Mouse (Mus musculus) macrophage (primary cell): ENCODE data around the gene Sema6b. TPM values are rescaled to one million over a fixed set of nuclear protein-coding genes. Genes with fewer than 3 reads are reported as not detected.
"Not testable (repeated sequence)": the region's sequence is repeated elsewhere in the genome, so short reads cannot be mapped to it uniquely, and the experiment has no call there.

Source experiments
- H3K27ac ChIP-seq: fragments of 350-480 bp; formaldehyde crosslinking; 2 replicates; pipeline ENCODE4 v1.9.0; 2021
- H3K36me3 ChIP-seq: fragments of 350-480 bp; formaldehyde crosslinking; 2 replicates; pipeline ENCODE4 v1.9.0; 2021; ENCODE audit errors: inconsistent target
- H3K4me3 ChIP-seq: fragments of 350-480 bp; formaldehyde crosslinking; 2 replicates; pipeline ENCODE4 v1.9.0; 2021; ENCODE audit errors: inconsistent target
- H3K79me2 ChIP-seq: fragments of 350-480 bp; formaldehyde crosslinking; 2 replicates; pipeline ENCODE4 v1.9.0; 2021; ENCODE audit errors: inconsistent target
- WGBS: methylation state at CpG from one replicate; pipeline ENCODE4 v1.1.7; 2026; ENCODE audit warnings: inconsistent platforms; ENCODE audit not compliant: missing documents; 5-methylcytosine and 5-hydroxymethylcytosine counted together
- polyA plus RNA-seq: library from polyadenylated mRNA; stranded (reverse); fragments of 250-400 nt; gene quantifications from 3 replicates; pipeline ENCODE4 v1.2.4, GENCODE M21; 2018; ENCODE audit warnings: inconsistent platforms

Gene Sema6b
- polyA plus RNA-seq, 1 experiment from 2014 or later = 3.0 TPM

DNA sequence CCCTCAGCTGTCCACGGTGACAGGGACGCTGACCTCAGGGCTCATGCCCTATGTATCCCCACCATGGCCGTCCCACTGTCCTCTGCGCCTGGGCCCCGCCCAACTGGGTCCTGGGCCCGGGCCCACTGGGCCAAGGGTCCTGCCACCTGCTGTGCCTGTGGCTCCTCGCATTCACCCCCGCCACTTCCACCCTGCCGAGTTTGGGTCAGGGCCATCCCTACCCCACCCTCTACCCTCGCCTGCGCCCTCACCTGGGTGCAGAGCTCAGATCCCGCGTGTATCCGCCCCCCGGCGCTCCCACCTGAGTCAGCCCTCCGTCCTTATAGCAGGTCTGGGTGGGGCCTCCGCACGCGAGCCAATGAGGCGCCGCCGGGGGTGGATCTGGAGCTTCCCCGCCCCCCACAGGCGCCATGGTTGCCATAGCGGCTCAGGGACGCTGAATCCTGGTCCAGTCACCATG, 22.9 kb downstream of the Sema6b start, which contains the start of gene Plin5:
Gene Plin5, minus strand, starts transcription at position 346 of the 460 bp plus-strand sequence.
- Histone ChIP-seq H3K79me2 (no peaks in the 10 kb centered on the region), H3K27ac (no peak within 1 kb of the TSS), H3K36me3 (no peaks in the 10 kb centered on the region), H3K4me3 (no peak within 1 kb of the TSS)
- 5% methylated on average over 27 of the region's 27 CpGs for WGBS

- H3K4me3 ChIP-seq = no peak overlapping the region
- no peak overlapping the region for H3K27ac ChIP-seq
- no peaks in the 10 kb centered on the region for H3K79me2 ChIP-seq
- H3K36me3 ChIP-seq = no peaks in the 10 kb centered on the region
- WGBS = 75% methylated on average over 10 of the region's 10 CpGs
Observed at GRCm38 (mm10) chr17:56116193-56116592, 23.9 kb downstream of the Sema6b start.

GRCm38 (mm10) chr17:56112743-56113142, 27.4 kb downstream of the Sema6b start:
- Histone ChIP-seq H3K27ac (no peak overlapping the region), H3K79me2 (no peaks in the 10 kb centered on the region), H3K4me3 (no peak overlapping the region), H3K36me3 (no peaks in the 10 kb centered on the region)
- 88% methylated on average over 3 of the region's 3 CpGs for WGBS

DNA sequence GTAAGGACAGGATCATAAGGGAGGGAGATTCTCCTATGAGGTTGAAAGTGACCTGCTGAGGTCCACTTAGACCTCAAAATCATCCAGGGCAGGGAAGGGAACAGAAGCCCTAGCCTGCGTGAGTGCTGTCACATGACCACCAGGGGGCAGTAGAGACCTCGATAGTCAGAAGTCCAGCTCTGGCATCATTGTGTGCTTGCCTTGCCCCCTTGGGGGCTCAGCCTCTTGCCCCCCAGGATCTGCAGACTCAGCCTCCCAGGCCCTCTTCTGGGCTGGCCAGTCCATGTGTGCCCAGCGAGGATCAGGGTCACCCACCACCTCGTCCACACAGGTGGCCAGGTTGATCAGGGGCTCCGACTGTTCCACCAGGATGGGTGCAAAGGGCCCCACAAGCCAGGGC, 28.3 kb downstream of the Sema6b start:
- Histone ChIP-seq H3K36me3 (no peaks in the 10 kb centered on the region), H3K79me2 (no peaks in the 10 kb centered on the region), H3K27ac (no peak overlapping the region), H3K4me3 (no peak overlapping the region)
- WGBS = 47% methylated on average over 5 of the region's 5 CpGs

- H3K4me3 ChIP-seq = no peak overlapping the region
- H3K79me2 ChIP-seq = no peaks in the 10 kb centered on the region
- H3K36me3 ChIP-seq = no peaks in the 10 kb centered on the region
- H3K27ac ChIP-seq = no peak overlapping the region
- WGBS = 36% methylated on average over 1 of the region's 1 CpGs
Observed at GRCm38 (mm10) chr17:56111021-56111420, 29.1 kb downstream of the Sema6b start.

GRCm38 (mm10) chr17:56110571-56110970, 29.6 kb downstream of the Sema6b start:
- Histone ChIP-seq H3K27ac (no peak overlapping the region), H3K79me2 (no peaks in the 10 kb centered on the region), H3K36me3 (no peaks in the 10 kb centered on the region), H3K4me3 (no peak overlapping the region)
- WGBS = 77% methylated on average over 4 of the region's 4 CpGs

GRCm38 (mm10) chr17:56109219-56110051, 30.7 kb downstream of the Sema6b start, which contains the start of gene Plin4:
Plin4 (minus strand) TSS chr17:56109803.
- Histone ChIP-seq H3K4me3 (no peak within 1 kb of the TSS), H3K36me3 (no peaks in the 10 kb centered on the region), H3K27ac (no peak within 1 kb of the TSS), H3K79me2 (no peaks in the 10 kb centered on the region)
- 87% methylated on average over 9 of the region's 10 CpGs for WGBS

GRCm38 (mm10) chr17:56108334-56109044, 31.7 kb downstream of the Sema6b start:
- H3K36me3 ChIP-seq = no peaks in the 10 kb centered on the region; the same call in 1 of the 2 replicates
- no peak overlapping the region for H3K27ac ChIP-seq
- WGBS = 91% methylated on average over 6 of the region's 6 CpGs
- H3K4me3 ChIP-seq = no peak overlapping the region
- H3K79me2 ChIP-seq = no peaks in the 10 kb centered on the region

GRCm38 (mm10) chr17:56107736-56108135, 32.4 kb downstream of the Sema6b start:
- peaks cover 7% of the 10 kb centered on the region for H3K36me3 ChIP-seq
- no peaks in the 10 kb centered on the region for H3K79me2 ChIP-seq
- H3K27ac ChIP-seq = no peak overlapping the region
- WGBS = 84% methylated on average over 2 of the region's 2 CpGs
- H3K4me3 ChIP-seq = no peak overlapping the region

DNA sequence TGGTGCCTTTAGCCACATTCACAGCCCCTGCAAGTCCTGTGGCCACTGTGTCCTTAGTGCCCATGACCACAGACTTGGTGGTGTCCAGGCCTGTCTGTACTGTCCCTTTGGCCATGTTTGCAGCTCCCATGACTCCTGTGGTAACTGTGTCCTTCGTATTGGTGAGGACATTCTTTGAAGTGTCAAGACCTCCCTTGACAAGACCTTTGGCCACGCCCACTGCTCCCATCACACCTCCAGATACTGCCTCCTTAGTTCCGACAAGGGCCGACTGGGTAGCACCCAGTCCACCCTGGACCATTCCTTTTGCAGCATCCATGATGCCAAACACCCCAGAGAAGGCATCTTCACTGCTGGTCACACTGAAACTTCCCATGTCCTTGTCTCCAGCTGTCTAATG, 33.2 kb downstream of the Sema6b start:
- peaks cover 9% of the 10 kb centered on the region for H3K36me3 ChIP-seq

DNA sequence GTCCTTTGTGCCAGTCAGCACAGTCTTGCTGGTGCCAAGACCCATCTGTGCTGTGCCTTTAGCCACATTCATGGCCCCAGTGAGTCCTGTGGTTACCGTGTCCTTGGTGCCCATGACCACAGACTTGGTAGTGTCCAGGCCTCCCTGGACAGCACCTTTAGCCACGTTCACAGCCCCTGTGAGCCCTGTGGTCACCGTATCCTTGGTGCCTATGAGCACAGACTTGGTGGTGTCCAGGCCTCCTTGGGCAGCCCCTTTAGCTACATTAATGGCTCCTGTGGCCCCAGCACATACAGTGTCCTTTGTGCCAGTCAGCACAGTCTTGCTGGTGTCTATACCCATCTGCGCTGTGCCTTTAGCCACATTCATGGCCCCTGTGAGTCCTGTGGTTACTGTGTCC, 33.7 kb downstream of the Sema6b start:
- H3K36me3 ChIP-seq = peaks cover 12% of the 10 kb centered on the region
- not testable (repeated sequence) for H3K4me3 ChIP-seq, H3K27ac ChIP-seq, H3K79me2 ChIP-seq
- WGBS = 95% methylated on average over 4 of the region's 4 CpGs

More for the DNA sequence above, 33.2 kb downstream of the Sema6b start:
- 90% methylated on average over 4 of the region's 4 CpGs for WGBS
- H3K4me3 ChIP-seq = no peak overlapping the region
- H3K79me2 ChIP-seq = no peaks in the 10 kb centered on the region
- no peak overlapping the region for H3K27ac ChIP-seq

DNA sequence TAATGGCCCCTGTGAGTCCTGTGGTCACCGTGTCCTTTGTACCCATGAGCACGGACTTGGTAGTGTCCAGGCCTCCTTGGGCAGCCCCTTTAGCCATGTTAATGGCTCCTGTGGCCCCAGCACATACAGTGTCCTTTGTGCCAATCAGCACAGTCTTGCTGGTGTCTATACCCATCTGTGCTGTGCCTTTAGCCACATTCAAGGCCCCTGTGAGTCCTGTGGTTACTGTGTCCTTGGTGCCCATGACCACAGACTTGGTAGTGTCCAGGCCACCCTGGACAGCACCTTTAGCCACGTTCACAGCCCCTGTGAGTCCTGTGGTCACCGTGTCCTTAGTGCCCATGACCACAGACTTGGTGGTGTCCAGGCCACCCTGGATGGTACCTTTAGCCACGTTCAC, 35.3 kb downstream of the Sema6b start:
- not testable (repeated sequence) for H3K79me2 ChIP-seq, H3K27ac ChIP-seq, H3K4me3 ChIP-seq
- no CpG with 5 or more reads among the region's 5 CpGs for WGBS
- peaks cover 28% of the 10 kb centered on the region for H3K36me3 ChIP-seq

DNA sequence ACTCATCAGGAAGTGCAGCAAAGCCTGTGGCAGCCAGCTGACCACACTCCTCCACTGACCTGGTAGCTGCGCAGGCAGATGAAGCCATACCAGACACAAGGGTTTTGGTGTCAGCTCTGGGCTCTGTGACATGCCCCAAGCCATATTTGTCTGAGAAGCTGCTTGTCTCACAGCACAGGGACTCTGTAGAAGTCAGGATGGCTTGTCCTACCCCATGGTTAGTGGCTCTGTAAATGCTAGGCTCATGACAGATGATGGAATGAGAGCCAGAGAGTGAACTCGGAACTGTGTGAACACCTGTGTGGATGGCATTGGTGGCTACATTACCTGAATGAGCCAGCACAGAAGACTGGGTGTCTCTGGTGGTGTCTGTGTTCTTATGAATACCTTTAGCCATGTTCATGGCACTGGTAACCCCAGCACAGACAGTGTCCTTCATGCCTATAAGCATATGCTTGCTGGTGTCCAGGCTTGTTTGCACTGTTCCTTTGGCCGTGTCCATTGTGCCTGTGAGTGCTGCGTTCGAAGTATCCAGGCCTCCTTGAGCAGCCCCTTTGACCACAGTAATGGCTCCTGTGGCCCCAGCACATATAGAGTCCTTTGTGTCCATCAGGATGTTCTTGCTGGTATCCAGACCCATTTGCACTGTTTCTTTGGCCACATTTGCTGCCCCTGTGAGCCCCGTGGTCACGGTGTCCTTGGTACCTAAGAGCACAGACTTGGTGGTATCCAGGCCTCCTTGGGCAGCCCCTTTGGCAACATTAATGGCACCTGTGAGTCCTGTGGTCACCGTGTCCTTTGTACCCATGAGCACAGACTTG, 36.5 kb downstream of the Sema6b start:
- Histone ChIP-seq H3K36me3 (peaks cover 37% of the 10 kb centered on the region), H3K4me3 (no peak overlapping the region), H3K79me2 (no peaks in the 10 kb centered on the region), H3K27ac (no peak overlapping the region)
- WGBS = 97% methylated on average over 8 of the region's 8 CpGs

- H3K36me3 ChIP-seq = peaks cover 44% of the 10 kb centered on the region
- 98% methylated on average over 9 of the region's 9 CpGs for WGBS
- no peak overlapping the region for H3K27ac ChIP-seq
- H3K79me2 ChIP-seq = no peaks in the 10 kb centered on the region
- H3K4me3 ChIP-seq = no peak overlapping the region
Observed at GRCm38 (mm10) chr17:56102927-56103326, 37.2 kb downstream of the Sema6b start.
